Mouse (Mus musculus) cerebellum, adult 2 months (tissue): Measurements from ENCODE around the gene Mrps6. TPM values are rescaled to one million over a fixed set of nuclear protein-coding genes. Genes with fewer than 3 reads are reported as not detected.

Experiments used
- DNase-seq, 2 experiments: peaks; one replicate each; pipeline ENCODE4 v3.0.0; 2021
- H3K27ac ChIP-seq: fragments of 200-500 bp; 2 replicates; pipeline ENCODE4 v1.5.1; 2012; ENCODE audit warnings: low read length, control low read depth, inconsistent platforms; ENCODE audit not compliant: insufficient read depth
- H3K27me3 ChIP-seq: fragments of 200-500 bp; 2 replicates; pipeline ENCODE4 v1.6.1; 2012; ENCODE audit warnings: inconsistent platforms, mild to moderate bottlenecking, low read length, moderate library complexity; ENCODE audit not compliant: control insufficient read depth, insufficient read depth
- H3K4me1 ChIP-seq: fragments of 200-500 bp; 2 replicates; pipeline ENCODE4 v1.6.1; 2011; ENCODE audit warnings: low read length; ENCODE audit not compliant: control insufficient read depth, insufficient read depth
- H3K4me3 ChIP-seq: fragments of 200-500 bp; replicated peaks from 2 replicates; pipeline ENCODE3; 2011; ENCODE audit warnings: mild to moderate bottlenecking, low read depth, low read length, control low read depth; ENCODE audit not compliant: insufficient read depth
- CTCF ChIP-seq: fragments of 200-500 bp; IDR thresholded peaks from 2 replicates; pipeline ENCODE4 v1.5.1; 2011; ENCODE audit warnings: low read depth, mild to moderate bottlenecking, control low read depth, low read length, moderate library complexity, borderline replicate concordance; ENCODE audit not compliant: insufficient read depth
- POLR2A ChIP-seq: fragments of 200-500 bp; IDR thresholded peaks from 2 replicates; pipeline ENCODE4 v1.6.1; 2011; ENCODE audit warnings: low read length, control low read depth, borderline replicate concordance; ENCODE audit not compliant: insufficient read depth
- WGBS: fragments of 180-500 bp; shearing (Covaris S2); methylation state at CpG from one replicate; pipeline ENCODE4 v1.1.7; 2018; 5-methylcytosine and 5-hydroxymethylcytosine counted together
- polyA plus RNA-seq: library from polyadenylated mRNA; depleted of rRNA; stranded (reverse); fragments of >200 nt; gene quantifications from 2 replicates; pipeline ENCODE4 v1.2.3, GENCODE M21; 2012; rRNA removed

The Mrps6 gene
- polyA plus RNA-seq, 1 experiment = 84.1 TPM

DNA sequence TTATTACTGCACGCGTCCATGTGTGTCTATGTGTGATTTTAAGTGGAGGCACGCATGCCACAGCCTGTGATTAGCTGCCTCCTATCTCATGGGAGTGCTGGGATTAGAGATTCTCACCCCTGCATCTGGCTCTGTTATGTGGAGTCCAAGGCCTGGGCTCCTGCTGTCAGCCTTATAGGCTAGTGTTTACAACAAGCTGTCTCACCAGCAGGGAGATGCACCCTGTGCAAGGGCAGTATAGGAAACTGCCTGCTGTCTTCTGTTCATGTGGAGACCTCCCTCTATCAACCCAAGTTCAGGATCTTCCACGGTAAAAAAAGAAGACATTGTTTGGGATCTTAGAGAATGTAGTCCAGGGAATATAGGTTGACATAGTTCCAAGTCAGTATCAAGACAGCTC, 92.9 kb downstream of the Mrps6 start:
- TF ChIP-seq POLR2A (no peak), CTCF (no peak)
- Histone ChIP-seq H3K27ac (no peak overlapping the region), H3K27me3 (no peaks in the 10 kb centered on the region), H3K4me1 (peaks cover 23% of the 10 kb centered on the region), H3K4me3 (no peak overlapping the region)
- WGBS = 68% methylated on average over 4 of the region's 4 CpGs
- DNase-seq = no peak

DNA sequence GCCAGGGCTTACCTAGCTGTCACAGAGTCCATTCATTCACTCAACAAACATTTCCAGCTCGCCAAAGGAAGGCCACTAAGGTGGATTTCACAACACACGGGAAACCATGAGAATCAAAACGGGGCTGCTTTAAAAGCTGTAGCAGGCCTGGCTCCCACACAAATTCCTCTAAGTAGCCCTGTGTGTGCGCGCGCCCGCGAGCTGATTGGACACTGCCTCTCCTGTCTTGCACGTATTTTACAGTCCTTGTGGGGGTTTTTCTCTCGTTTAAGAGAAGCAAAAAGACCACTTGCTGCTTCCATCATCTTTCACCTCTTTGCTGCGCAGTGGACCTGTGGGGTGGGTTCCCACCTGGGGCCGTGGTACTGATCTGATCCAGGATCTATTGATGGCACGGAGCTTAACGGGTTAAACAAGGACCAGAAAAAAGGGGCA, 100.0 kb downstream of the Mrps6 start:
- 2% methylated on average over 14 of the region's 14 CpGs for WGBS
- H3K4me3 ChIP-seq = peak overlapping the region; percentile 77
- H3K27me3 ChIP-seq = no peaks in the 10 kb centered on the region
- peak in 1 of 2 experiments; percentile 70 for DNase-seq
- H3K4me1 ChIP-seq = peaks cover 9% of the 10 kb centered on the region; the same call in 1 of the 2 replicates
- no peak for TF ChIP-seq POLR2A
- no peak for TF ChIP-seq CTCF
- H3K27ac ChIP-seq = peak overlapping the region; percentile 92

DNA sequence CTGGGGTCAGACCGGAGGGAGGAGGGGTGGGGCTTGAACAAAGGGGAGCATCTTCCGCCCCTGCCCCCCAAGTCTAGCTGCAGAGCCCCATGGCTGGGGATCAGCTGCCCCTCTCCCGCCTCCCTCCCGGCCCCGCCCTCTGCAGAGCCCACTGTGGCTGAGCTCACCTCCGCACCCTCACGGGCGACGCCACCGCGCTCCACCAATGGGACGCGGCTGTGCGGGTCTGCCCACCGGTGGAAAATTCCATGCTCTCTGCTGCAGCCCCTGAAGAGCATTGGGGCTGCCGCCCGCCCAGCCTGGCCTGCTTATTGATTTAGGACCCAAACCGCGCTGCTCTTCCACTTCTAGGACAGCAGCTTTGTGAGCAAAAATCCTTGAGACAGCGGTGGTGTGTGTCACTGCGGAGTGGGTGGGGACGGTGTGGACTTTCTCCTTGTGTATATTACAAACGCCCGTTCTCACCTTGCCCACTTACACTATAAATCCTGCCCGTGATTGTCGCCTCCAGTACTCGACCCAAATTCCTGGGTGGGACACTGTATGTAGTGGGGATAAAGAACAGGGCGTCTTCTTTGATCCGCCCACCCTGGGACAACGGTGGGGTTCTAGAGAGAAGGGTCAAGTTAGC, 100.5 kb downstream of the Mrps6 start:
- WGBS = 3% methylated on average over 30 of the region's 30 CpGs
- Histone ChIP-seq H3K4me1 (peaks cover 9% of the 10 kb centered on the region; the same call in 1 of the 2 replicates), H3K27ac (peak overlapping the region; percentile 92), H3K4me3 (peak overlapping the region; percentile 77), H3K27me3 (no peaks in the 10 kb centered on the region)
- DNase-seq = peak; percentile 90 to 93
- no peak for TF ChIP-seq CTCF
- TF ChIP-seq POLR2A = peak; percentile 92

GRCm38 (mm10) chr16:92159114-92159513, 101.0 kb downstream of the Mrps6 start:
- 21% methylated on average over 6 of the region's 6 CpGs for WGBS
- H3K27ac ChIP-seq = peak overlapping the region; percentile 88
- H3K4me1 ChIP-seq = peaks cover 9% of the 10 kb centered on the region; the same call in 1 of the 2 replicates
- TF ChIP-seq CTCF (no peak), POLR2A (no peak)
- H3K27me3 ChIP-seq = no peaks in the 10 kb centered on the region
- H3K4me3 ChIP-seq = peak overlapping the region; percentile 77
- DNase-seq = peak in 1 of 2 experiments; percentile 36

Other genes starting within 250 kb of the Mrps6 start
- 0.38 TPM in 2 replicates for gene Gm49711, start within 50 bp of the Mrps6 start, polyA plus RNA-seq
- gene Slc5a3, start 52 bp downstream of the Mrps6 start, polyA plus RNA-seq = 7.3 and 8.3 TPM in 2 replicates
- 3.7 and 10.0 TPM in 2 replicates for gene Kcne2, start 234.1 kb downstream of the Mrps6 start, polyA plus RNA-seq
- gene Smim11, start 243.0 kb downstream of the Mrps6 start, polyA plus RNA-seq = 32.2 and 35.8 TPM in 2 replicates